Mouse (Mus musculus) liver, embryonic 12.5 days (tissue): Measurements from ENCODE around the gene Treh. TPM values are rescaled to one million over a fixed set of nuclear protein-coding genes. Genes with fewer than 3 reads are reported as not detected.

ENCODE experiments used
- ATAC-seq: fragments of 200-750 bp; cut with Nextera tagmentation; 2 replicates; pipeline ENCODE4 v1.8.0; 2017; ENCODE audit warnings: moderate number of reproducible peaks, mild to moderate bottlenecking, moderate library complexity
- H3K27ac ChIP-seq: fragments of 300-500 bp; sonication (generic); 2 replicates; pipeline ENCODE4 v1.5.1; 2016; ENCODE audit warnings: mild to moderate bottlenecking
- H3K27me3 ChIP-seq: fragments of 300-500 bp; sonication (generic); replicated peaks from 2 replicates; pipeline ENCODE4 v1.6.1; 2016; ENCODE audit warnings: mild to moderate bottlenecking, moderate library complexity
- H3K36me3 ChIP-seq: fragments of 300-500 bp; sonication (generic); 2 replicates; pipeline ENCODE4 v1.6.1; 2016; ENCODE audit warnings: mild to moderate bottlenecking, moderate library complexity
- H3K4me1 ChIP-seq: fragments of 300-500 bp; sonication (generic); 2 replicates; pipeline ENCODE4 v1.6.1; 2016
- H3K4me2 ChIP-seq: fragments of 300-500 bp; sonication (generic); 2 replicates; pipeline ENCODE4 v1.6.1; 2016; ENCODE audit warnings: mild to moderate bottlenecking, moderate library complexity
- H3K4me3 ChIP-seq: fragments of 300-500 bp; sonication (generic); 2 replicates; pipeline ENCODE4 v1.5.1; 2016; ENCODE audit warnings: mild to moderate bottlenecking, moderate library complexity
- H3K9ac ChIP-seq: fragments of 300-500 bp; sonication (generic); 2 replicates; pipeline ENCODE4 v1.6.1; 2016; ENCODE audit warnings: mild to moderate bottlenecking, moderate library complexity
- H3K9me3 ChIP-seq: fragments of 300-500 bp; sonication (generic); replicated peaks from 2 replicates; pipeline ENCODE4 v1.6.1; 2016; ENCODE audit warnings: mild to moderate bottlenecking, moderate library complexity
- WGBS: fragments of 180-500 bp; shearing (Covaris S2); methylation state at CpG from one replicate; pipeline ENCODE4 v1.1.7; 2016; ENCODE audit not compliant: insufficient replicate concordance; 5-methylcytosine and 5-hydroxymethylcytosine counted together
- polyA plus RNA-seq: library from polyadenylated mRNA; unstranded; fragments of >200 nt; fragmentation: Nextera tagmentation; extraction: Ambion mirVana; gene quantifications from 2 replicates; pipeline ENCODE4 v1.2.1, GENCODE M21; 2016

Treh gene
- polyA plus RNA-seq, 1 experiment from 2014 or later, result not detected

DNA sequence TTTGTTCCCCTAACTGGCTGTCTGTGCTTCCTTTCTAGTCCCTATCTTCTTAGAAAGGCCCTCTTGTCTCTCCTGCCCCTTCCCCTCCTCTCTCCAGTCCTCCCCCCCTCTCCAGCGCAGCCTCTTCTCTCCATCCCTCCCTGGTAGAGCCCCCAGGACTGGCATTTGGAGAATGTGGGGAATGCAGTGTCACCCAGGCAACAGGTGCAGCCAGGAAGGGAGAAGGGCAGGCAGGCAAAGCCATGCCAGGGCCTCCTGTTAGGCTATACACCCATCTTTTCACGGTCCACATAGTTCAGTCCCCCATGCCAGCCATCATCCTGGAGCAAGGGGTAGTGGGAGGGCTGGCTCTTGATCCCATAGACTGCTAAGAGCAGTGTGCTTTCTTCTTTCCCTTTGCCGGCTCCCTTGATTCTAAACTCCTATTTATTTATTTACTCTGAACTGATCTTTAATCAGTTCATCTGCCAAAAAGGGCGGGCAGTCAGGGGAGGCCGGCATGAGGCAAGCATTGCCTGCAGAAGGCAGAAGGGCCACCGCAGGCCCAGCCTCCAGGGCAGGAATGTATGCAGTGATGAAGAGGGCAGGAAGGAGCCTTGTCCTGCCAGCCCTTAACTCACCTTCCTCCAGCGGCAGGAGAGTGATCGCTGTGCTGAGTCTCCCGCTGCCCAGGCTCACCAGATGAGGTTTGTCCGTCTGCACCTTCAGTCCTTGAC, 53.6 kb downstream of the Treh start:
- no peak for ATAC-seq
- H3K27me3 ChIP-seq, result peaks cover 37% of the 10 kb centered on the region
- H3K4me1 ChIP-seq, result peaks cover 30% of the 10 kb centered on the region
- H3K4me2 ChIP-seq, result no peak overlapping the region
- no peak overlapping the region for H3K4me3 ChIP-seq
- H3K9ac ChIP-seq, result no peak overlapping the region
- WGBS, result 51% methylated on average over 10 of the region's 10 CpGs
- no peak overlapping the region for H3K27ac ChIP-seq
- H3K9me3 ChIP-seq, result no peaks in the 10 kb centered on the region
- H3K36me3 ChIP-seq, result no peaks in the 10 kb centered on the region

- no peaks in the 10 kb centered on the region for H3K36me3 ChIP-seq
- ATAC-seq, result no peak
- WGBS, result 56% methylated on average over 5 of the region's 5 CpGs
Observed at GRCm38 (mm10) chr9:44727441-44727840, 54.4 kb downstream of the Treh start.

DNA sequence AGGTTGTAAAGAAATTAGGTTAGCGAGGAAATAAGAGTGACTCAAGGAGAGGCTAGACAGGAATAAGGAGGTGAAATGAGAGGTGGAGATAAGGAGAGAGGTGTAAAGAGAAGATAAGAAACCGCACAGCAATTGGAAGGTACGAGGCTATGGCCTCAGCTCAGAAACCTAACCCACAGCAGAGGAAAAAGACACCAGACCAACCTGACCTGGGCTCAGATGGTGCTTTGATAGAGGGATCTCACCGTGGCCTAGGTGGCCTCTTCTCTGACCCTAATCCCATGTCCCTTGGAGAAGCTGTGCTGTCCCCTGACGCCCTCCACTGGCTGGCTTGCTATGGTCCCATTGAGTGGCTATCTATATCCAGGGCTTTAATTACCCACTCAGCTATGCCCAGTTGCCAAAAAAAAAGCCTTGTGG, 59.1 kb downstream of the Treh start:
- Histone ChIP-seq H3K9me3 (no peaks in the 10 kb centered on the region), H3K4me3 (no peak overlapping the region), H3K36me3 (no peaks in the 10 kb centered on the region), H3K27ac (no peak overlapping the region), H3K4me2 (peak overlapping the region; percentile 7; the same call in 1 of the 2 replicates), H3K27me3 (peaks cover 66% of the 10 kb centered on the region), H3K9ac (no peak overlapping the region), H3K4me1 (peaks cover 40% of the 10 kb centered on the region)
- WGBS, result 17% methylated on average over 5 of the region's 5 CpGs
- ATAC-seq, result peak; percentile 51

More at GRCm38 (mm10) chr9:44727441-44727840, 54.4 kb downstream of the Treh start:
- no peak overlapping the region for H3K9ac ChIP-seq
- H3K4me1 ChIP-seq, result peaks cover 32% of the 10 kb centered on the region
- H3K27me3 ChIP-seq, result peaks cover 36% of the 10 kb centered on the region
- no peaks in the 10 kb centered on the region for H3K9me3 ChIP-seq
- no peak overlapping the region for H3K4me2 ChIP-seq
- no peak overlapping the region for H3K27ac ChIP-seq
- H3K4me3 ChIP-seq, result no peak overlapping the region

DNA sequence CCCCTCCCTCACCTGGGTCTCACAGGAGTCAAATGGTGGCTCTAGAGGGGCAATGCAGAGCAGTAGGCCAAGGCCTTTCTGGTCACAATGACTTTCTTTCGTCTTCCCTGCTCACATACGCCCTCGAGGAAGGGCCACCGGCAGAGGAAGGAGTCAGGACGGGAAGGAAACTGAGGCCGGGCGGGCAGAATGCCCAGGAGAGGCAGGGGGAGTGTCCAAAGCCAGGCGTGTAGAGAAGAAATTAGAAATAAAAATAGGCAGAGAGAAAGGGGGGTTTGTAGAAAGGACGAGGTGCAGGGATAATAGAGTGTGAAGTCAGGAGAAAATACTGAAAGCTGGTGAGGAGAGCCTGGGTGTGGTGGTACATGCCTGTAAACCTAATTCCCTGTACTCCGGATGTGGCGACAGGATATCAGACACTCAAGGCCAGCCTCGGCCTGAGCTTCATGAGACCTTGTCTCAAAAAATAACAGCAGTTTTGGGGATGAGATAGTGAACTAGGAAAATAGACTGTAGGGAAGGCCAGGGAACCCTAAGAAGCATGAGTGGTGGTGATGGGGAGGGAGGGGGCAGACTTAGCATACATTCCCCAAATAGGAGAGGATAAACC, 60.0 kb downstream of the Treh start:
- peak overlapping the region; percentile 57; the same call in 1 of the 2 replicates for H3K4me3 ChIP-seq
- H3K9me3 ChIP-seq, result no peaks in the 10 kb centered on the region
- peak overlapping the region; percentile 93 for H3K4me2 ChIP-seq
- H3K4me1 ChIP-seq, result peaks cover 40% of the 10 kb centered on the region
- no peak overlapping the region for H3K27ac ChIP-seq
- H3K36me3 ChIP-seq, result no peaks in the 10 kb centered on the region
- no peak for ATAC-seq
- H3K9ac ChIP-seq, result peak overlapping the region; percentile 57; the same call in 1 of the 2 replicates
- H3K27me3 ChIP-seq, result peaks cover 63% of the 10 kb centered on the region
- WGBS, result 30% methylated on average over 12 of the region's 12 CpGs

DNA sequence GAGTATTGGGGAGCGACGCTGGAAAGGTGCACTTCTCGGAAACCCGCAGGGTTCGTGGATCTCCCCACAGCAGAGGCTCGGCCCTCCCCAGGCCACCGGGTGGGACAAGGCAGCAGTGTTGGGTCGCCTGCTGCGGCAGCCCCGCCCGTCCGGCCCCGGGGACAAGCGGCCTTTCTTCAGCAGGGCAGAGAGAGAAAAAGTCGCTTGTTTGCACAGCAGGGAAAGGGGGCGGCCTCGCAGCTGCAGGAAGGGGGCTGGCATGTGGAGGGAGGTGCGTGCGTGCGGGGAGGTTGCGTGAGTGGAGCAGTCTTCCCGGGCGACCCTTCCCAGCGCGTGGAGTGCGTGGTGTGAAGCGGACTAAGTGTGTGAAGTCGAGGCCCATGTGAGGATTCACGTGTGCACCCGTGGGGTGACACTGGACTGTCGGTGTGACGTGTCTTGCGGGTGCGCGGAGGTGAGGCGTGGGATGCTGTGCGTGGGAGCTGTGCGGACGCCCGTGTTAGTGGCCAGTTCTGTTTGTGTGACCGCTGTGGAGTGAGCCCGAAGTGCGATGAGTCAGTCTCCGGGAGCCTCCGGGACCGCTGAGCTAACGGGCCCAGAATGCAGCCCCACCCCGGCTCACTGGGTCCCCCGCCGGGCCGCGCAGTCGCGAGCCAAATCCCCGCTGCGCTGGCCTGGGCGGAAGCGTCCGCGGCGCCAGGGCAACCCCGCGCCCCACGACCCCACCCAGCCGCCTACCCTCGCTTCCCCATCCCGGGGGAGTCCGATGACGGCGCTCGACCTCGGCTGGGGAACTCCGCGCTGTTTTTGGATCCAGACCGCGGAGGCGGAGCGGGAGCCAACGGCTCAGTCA, 60.9 kb downstream of the Treh start:
- Histone ChIP-seq H3K4me2 (peak overlapping the region; percentile 93), H3K4me1 (peaks cover 40% of the 10 kb centered on the region), H3K36me3 (no peaks in the 10 kb centered on the region), H3K9ac (peak overlapping the region; percentile 57), H3K27ac (0 out of 2 replicates have a peak overlapping the region, but pooled peaks have one; percentile 45), H3K9me3 (no peaks in the 10 kb centered on the region), H3K4me3 (peak overlapping the region; percentile 57), H3K27me3 (peaks cover 54% of the 10 kb centered on the region)
- 2% methylated on average over 79 of the region's 79 CpGs for WGBS
- ATAC-seq, result 0 out of 2 replicates have a peak, but pooled peaks have one; percentile 18

DNA sequence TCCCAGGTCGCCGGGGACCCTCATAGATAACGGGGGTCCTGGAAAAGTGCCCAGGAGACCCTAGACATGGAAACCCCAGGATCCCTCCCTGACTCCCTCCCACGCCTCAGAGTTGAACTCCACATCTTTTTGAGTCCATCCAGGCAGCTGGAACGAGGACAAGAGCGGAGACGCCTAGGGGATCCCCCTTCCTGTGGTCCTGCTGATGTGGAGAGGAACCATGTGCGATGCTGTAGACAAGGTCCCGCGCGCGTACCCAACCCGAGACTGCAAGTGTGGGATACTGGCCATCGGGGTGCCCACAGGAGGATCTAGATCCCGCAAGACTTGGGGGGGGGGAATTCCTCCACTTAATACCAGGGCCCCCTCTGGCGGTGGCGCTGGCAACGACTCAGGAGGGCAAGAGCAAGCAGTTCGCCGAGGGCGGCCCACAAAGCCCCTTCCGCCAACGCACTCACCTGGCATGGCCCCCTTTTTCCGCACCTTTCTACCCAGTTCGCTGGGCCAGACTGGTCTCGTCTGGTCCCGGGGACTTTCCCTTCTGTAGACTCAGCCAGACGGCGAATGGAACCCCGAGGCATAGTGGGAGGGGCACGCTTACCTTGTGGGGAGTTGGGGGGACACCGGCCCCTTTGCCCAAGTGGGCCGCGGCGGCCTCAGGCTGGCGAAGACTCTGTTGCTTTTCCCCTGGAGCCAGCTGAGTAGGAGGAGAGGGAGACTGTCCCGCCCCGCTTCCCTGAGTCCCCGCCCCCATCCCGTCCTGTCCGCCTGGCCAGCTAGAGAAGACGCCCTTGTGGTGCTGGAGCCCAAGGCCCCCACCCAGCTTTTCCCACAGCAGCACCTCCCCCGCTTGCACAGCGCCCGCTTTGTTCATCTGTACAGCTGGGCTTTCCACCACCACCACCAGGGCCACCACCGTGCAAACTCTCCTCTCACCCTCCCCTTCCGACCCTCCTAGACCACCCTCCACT, 61.8 kb downstream of the Treh start, which contains the start of gene Phldb1:
Gene Phldb1 (minus strand): TSS at position 675 of the 971 bp plus-strand sequence.
- H3K27ac ChIP-seq, result no peak within 1 kb of the TSS
- H3K36me3 ChIP-seq, result no peaks in the 10 kb centered on the region
- H3K4me2 ChIP-seq, result peak within 1 kb of the TSS; percentile 93
- no peaks in the 10 kb centered on the region for H3K9me3 ChIP-seq
- peak within 1 kb of the TSS; percentile 57 for H3K9ac ChIP-seq
- peak within 1 kb of the TSS; percentile 57 for H3K4me3 ChIP-seq
- H3K4me1 ChIP-seq, result peaks cover 40% of the 10 kb centered on the region
- peak; percentile 50 for ATAC-seq
- peaks cover 53% of the 10 kb centered on the region for H3K27me3 ChIP-seq
- 3% methylated on average over 47 of the region's 47 CpGs for WGBS

GRCm38 (mm10) chr9:44735886-44736285, 62.9 kb downstream of the Treh start:
- WGBS, result 66% methylated on average over 6 of the region's 6 CpGs
- no peak overlapping the region for H3K27ac ChIP-seq
- H3K4me3 ChIP-seq, result no peak overlapping the region
- no peaks in the 10 kb centered on the region for H3K36me3 ChIP-seq
- no peak for ATAC-seq
- H3K4me1 ChIP-seq, result peaks cover 40% of the 10 kb centered on the region
- no peak overlapping the region for H3K9ac ChIP-seq
- peaks cover 53% of the 10 kb centered on the region for H3K27me3 ChIP-seq
- no peaks in the 10 kb centered on the region for H3K9me3 ChIP-seq
- no peak overlapping the region for H3K4me2 ChIP-seq

Other genes starting within 250 kb of the Treh start
- gene Foxr1, start 232.1 kb upstream of the Treh start, polyA plus RNA-seq, result not detected in 2 replicates
- gene Upk2, start 218.3 kb upstream of the Treh start, polyA plus RNA-seq, result not detected in 2 replicates
- gene Bcl9l, start 190.4 kb upstream of the Treh start, polyA plus RNA-seq, result 2.5 and 2.7 TPM in 2 replicates
- 0.05 TPM in 1 of 2 replicates, not detected in the other for gene Cxcr5, start 111.4 kb upstream of the Treh start, polyA plus RNA-seq
- gene Ddx6, start 68.3 kb upstream of the Treh start, polyA plus RNA-seq, result 9.3 and 10.0 TPM in 2 replicates
- gene Phldb1, start 62.0 kb downstream of the Treh start, polyA plus RNA-seq, result 5.2 and 6.5 TPM in 2 replicates
- gene Arcn1, start 94.6 kb downstream of the Treh start, polyA plus RNA-seq, result 127 TPM in 2 replicates
- gene Ift46, start 94.7 kb downstream of the Treh start, polyA plus RNA-seq, result 24.3 and 24.7 TPM in 2 replicates
- gene Tmem25, start 126.1 kb downstream of the Treh start, polyA plus RNA-seq, result 0.81 and 1.6 TPM in 2 replicates
- 11.6 and 12.3 TPM in 2 replicates for gene Ttc36, start 129.8 kb downstream of the Treh start, polyA plus RNA-seq
- gene Kmt2a, start 208.1 kb downstream of the Treh start, polyA plus RNA-seq, result 7.3 and 8.4 TPM in 2 replicates
- 523 and 553 TPM in 2 replicates for gene Atp5l, start 247.5 kb downstream of the Treh start, polyA plus RNA-seq